Mouse (Mus musculus): ENCODE results near the gene Mrpl9.
A peak's percentile ranks its signal among the peaks of the same experiment; 100 is the strongest.

Gene Mrpl9

DNA sequence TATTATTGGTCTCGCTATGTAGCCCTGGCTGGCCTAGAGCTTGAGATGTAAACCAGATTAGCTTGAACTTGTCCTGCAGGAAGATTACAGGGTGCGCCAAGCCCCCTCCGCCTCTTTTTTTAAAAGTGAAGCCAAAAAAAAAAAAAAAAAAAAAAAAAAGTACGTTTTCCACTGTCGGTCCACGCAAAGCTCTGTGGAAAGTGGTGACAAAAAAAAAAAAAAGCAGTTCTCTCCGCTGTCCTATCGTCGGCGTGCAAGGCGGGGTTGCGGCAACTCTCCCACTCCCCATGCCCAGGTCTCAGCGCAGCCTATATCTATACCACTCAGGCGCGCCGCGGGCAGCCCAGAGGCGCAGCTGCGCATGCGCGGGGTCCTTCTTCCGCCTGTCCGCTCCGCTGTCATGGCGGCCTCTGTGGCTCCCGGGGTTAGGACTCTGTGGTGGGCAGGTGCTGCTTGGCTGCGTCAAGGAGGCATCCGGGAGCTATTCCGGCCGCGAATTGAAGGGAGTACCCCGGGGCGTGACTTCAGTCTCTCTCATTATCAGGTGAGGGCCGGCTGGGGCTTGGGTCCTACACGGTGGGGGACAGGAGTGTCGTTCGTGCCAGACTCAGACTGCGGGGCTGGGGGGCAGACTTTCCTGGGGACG, at the start of gene Mrpl9:
Gene Mrpl9, plus strand, starts transcription at position 368 of the 646 bp plus-strand sequence.
- DNase-seq (ENCODE audit: inconsistent age in 2 of 2, low spot score in 1 of 2), result peak; percentile 95 to 97

GRCm38 (mm10) chr3:94396336-94396735, 46.8 kb upstream of the Mrpl9 start:
- no peak for DNase-seq (ENCODE audit: inconsistent age in 2 of 2, low spot score in 1 of 2)

DNA sequence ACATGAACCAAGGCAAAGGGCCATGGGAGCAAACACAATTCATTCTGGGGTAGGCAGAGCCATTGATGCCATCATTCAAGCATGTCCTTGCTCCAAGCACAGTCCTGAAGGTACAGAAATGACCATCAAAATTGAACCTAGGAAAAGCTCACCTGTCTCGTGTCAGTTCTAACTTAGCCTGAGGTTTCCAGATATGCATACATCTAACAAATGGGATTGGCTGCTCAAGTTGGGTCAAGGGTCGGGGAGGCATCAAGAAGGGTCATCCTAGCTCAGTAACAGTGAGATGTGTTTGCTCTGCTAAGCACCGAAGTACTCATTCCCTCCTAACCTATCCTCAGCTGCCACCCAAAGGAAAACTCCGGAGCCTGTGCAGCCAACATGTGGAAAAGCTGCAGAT, 46.3 kb upstream of the Mrpl9 start:
- DNase-seq (ENCODE audit: inconsistent age in 2 of 2, low spot score in 1 of 2), result peak in 1 of 2 experiments; percentile 4

- peak in 1 of 2 experiments; percentile 3 for DNase-seq (ENCODE audit: inconsistent age in 2 of 2, low spot score in 1 of 2)
These were observed 44.9 kb upstream of the Mrpl9 start, which contains the start of gene Lingo4 for GRCm38 (mm10) chr3:94398217-94398616. Lingo4 (plus strand) TSS chr3:94398517.

DNA sequence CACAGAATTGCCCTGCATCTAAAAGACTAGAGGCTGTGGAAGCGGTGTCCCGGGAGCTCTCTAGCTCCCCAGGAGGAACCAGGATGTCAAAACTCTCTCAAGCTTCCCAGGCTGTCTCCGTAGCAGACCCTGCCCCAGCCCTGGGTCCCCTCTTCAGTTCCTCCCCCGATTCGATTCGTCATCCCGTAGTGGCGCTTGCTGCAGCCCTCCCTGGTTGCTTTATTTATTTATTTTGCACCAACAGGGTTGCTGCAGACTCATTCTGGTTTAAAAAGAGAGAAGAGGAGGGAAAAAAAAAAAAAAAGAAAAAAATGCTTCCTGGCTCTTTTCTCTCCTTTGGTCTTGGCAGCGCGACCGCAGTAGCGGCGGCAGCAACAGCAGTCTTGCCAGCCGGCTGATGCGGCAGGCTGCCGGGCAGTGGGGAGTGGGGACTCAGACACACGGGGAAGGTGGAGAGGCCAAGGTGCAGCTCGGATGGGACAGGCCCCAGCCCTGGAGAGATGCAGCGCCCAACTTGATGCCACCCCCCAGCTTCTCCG, 44.1 kb upstream of the Mrpl9 start:
- peak in 1 of 2 experiments; percentile 72 for DNase-seq (ENCODE audit: inconsistent age in 2 of 2, low spot score in 1 of 2)

GRCm38 (mm10) chr3:94399663-94400310, 43.3 kb upstream of the Mrpl9 start:
- no peak for DNase-seq (ENCODE audit: inconsistent age in 2 of 2, low spot score in 1 of 2)

DNA sequence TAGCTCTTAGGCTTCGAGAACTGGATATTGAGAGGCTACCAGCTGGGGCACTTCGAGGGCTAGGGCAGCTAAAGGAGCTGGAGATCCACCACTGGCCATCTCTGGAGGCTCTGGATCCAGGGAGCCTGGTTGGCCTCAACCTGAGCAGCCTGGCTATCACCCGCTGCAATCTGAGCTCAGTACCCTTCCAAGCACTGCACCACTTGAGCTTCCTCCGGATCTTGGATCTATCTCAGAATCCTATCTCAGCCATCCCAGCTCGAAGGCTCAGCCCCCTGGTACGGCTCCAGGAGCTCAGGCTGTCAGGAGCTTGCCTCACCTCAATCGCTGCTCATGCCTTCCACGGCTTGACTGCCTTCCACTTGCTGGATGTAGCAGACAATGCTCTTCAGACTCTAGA, 40.7 kb upstream of the Mrpl9 start:
- no peak for DNase-seq (ENCODE audit: inconsistent age in 2 of 2, low spot score in 1 of 2)

DNA sequence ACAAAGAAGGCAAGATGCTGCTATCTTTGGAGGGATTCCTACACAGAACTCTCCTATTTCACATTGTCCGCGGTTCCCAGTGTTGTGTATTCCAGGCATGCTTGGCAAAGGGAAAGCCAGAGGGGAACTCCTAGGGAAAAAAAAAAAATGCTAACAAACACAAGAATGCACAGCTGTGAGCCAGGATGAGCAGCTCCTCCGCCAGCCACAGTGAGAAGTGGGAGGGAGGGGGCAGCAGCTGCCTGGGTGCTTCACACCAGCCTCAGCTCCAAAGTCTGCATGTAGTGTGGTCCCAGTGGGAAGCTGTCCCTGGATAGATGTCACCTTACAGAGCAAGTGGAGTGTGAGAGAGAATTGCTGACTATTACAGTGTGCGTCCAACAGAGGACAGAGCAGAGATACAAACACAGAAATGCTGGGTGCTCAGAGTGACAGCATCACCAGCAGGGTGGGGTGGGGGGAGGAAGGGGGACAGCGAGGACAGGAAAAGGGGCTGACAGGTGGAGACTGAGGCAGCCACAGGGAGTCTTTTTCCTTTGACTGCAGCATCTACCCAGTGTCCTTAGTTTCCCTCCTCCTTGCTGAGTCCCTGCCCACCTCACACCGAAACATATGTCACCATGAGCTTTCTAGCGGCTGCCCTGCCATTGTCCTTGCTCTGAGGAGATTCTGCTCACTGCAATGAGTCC, 38.6 kb upstream of the Mrpl9 start:
- no peak for DNase-seq (ENCODE audit: inconsistent age in 2 of 2, low spot score in 1 of 2)

DNA sequence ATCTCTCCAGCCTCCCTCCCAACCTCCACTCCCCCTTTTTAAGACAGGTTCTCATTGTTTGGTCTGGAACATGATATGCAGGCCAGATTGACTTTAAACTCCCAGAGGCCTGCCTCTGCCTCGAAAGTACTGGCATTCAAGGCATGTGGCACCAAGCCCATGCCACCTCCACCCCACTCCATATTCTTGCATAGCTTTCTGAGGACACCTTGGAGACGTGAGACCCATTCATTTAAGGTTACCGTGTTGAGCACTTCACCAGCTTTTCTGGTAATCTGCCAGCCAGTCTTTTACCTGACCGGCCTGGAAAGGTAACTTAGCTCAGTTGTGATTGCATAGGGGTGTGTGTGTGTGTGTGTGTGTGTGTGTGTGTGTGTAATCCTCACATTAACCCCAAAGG, 37.6 kb upstream of the Mrpl9 start:
- DNase-seq (ENCODE audit: inconsistent age in 2 of 2, low spot score in 1 of 2), result peak in 1 of 2 experiments; percentile 16

GRCm38 (mm10) chr3:94412530-94412929, 30.6 kb upstream of the Mrpl9 start:
- no peak for DNase-seq (ENCODE audit: inconsistent age in 2 of 2, low spot score in 1 of 2)

GRCm38 (mm10) chr3:94413031-94413679, 30.0 kb upstream of the Mrpl9 start, which contains the start of gene Tdrkh:
Tdrkh (plus strand) TSS chr3:94413273.
- DNase-seq (ENCODE audit: inconsistent age in 2 of 2, low spot score in 1 of 2), result peak; percentile 97 to 98

DNA sequence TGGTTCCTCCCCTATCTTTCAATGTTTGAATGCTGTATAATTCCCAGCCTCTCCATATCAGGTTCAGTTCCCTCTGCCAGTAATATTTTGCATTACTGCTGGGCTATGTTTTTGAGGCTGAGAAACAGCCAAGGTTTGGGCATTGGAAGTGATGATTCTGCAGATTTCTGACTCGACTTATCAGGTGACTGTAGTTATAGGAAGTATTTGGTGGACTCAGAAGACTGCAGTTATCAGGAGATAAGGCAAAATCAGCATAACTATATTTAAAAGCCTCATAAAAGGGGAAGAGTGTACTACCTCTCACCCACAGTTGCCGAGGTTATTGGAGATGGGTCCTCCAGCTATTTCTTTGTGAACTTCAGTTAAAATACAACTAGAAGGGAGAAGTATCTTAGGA, 12.1 kb upstream of the Mrpl9 start:
- DNase-seq (ENCODE audit: inconsistent age in 2 of 2, low spot score in 1 of 2), result no peak

DNA sequence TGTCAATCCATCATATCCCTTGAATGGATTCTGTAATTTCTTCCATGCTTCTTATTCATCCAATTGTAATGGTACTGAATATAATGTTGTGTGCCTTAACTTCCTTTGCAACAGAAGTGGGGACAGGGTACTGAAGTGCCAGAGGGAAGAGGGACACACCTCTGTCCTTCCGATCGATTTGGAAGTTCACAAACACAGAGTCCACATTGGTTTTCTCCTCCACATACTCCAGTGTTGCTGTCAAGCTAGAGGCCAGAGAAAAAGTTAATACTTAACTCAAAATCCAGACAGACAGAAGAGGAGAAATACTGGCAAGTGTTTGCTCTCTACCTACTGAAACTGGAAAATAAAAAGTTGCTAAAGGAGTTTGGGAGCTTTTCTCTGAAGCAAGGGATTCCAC, 8.8 kb upstream of the Mrpl9 start:
- DNase-seq (ENCODE audit: inconsistent age in 2 of 2, low spot score in 1 of 2), result no peak

GRCm38 (mm10) chr3:94436420-94436819, 6.7 kb upstream of the Mrpl9 start:
- no peak for DNase-seq (ENCODE audit: inconsistent age in 2 of 2, low spot score in 1 of 2)

DNA sequence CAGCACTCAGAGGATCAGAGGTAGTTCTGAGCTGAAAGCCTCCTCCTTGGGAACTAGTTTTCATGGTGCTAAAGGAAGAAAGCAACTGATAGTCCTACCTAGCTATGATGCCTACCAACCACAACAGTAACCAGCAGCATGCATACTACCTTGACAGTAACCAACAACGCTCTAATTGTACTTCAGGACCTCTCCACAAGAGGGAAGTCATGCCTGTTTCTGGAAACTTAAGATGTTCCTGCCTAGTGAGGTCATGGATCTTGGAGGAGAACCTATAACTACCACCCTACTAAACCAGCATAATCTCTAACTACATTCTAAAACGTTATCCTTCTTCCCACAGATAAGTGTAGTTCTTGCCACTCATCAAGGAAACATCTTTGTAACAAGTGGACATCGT, 1.9 kb upstream of the Mrpl9 start:
- DNase-seq (ENCODE audit: inconsistent age in 2 of 2, low spot score in 1 of 2), result peak in 1 of 2 experiments; percentile 37

DNA sequence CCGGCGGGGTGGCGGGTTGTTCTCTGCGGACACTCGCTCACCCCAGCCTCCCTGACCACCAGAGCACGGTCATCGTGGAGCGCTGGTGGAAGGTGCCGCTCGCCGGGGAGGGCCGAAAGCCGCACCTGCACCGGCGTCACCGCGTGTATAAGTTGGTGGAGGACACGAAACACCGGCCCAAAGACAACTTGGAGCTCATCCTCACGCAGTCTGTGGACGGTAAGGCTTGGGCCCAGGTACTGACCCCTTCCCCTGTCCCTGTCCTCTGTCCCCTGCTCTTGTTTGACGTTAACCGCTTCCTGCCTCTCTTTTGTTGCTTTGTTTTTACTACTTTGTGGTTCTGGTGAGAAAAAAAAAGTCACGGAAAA, 463 bp downstream of the Mrpl9 start, which contains the start of gene Oaz3:
Gene Oaz3, minus strand, starts transcription at position 319 of the 368 bp plus-strand sequence.
- no peak for DNase-seq (ENCODE audit: inconsistent age in 2 of 2, low spot score in 1 of 2)

DNA sequence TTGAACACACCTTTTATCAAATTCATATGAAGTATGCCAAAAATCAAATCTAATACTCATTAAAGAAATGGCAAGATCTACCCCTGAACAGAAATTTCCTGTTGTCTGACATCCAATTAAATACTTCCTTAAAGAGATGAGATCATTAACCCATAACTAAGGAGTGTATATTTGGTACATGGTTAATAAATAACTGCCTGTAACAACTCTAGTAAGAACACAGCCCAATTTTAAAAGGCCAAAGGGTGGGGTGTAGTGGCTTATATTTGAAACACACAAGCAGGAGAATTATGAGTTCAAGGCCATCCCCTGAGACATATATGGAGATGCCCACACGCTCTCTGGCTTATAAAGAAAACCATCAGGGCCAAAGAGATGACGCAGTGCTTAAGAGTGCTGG, 6.3 kb downstream of the Mrpl9 start:
- no peak for DNase-seq (ENCODE audit: inconsistent age in 2 of 2, low spot score in 1 of 2)

GRCm38 (mm10) chr3:94456529-94457000, 13.4 kb downstream of the Mrpl9 start:
- peak; percentile 86 to 94 for DNase-seq (ENCODE audit: inconsistent age in 2 of 2, low spot score in 1 of 2)

- DNase-seq (ENCODE audit: inconsistent age in 2 of 2, low spot score in 1 of 2), result no peak
These were observed 13.9 kb downstream of the Mrpl9 start for GRCm38 (mm10) chr3:94457055-94457454.

DNA sequence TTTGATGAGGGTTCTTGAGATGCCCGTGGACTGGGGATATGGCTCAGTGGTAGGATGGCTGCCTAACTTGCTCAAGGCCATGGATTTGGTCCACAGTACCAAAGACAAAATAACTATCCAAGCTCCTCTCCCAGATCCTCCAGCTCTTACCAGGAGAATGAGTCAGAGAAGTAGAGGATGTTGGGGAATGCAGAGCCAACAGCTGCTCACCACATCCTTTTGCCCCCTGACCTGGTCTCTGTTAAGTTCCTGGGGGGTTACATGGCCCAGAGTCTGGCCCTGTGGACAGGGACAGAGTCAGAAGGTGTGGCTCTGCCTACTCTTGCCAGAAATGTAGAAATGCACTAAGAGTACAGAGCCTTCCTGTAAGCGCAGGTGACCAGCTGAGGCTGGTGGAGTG, 16.7 kb downstream of the Mrpl9 start:
- DNase-seq (ENCODE audit: inconsistent age in 2 of 2, low spot score in 1 of 2), result no peak

Measured in adrenal gland, adult (tissue).